Comparison of ENCODE assay signal across 24 mouse cellular contexts in genomic region chr14:118434842-118435241, GRCm38 (mm10).
DNase-seq lines count a peak whose midpoint lies in the region; ATAC-seq and TF ChIP-seq lines count a peak whose summit lies in the region.
"Had no signal": no experiment of that assay in that cellular context is flagged by ENCODE, and none has a peak within 500 bp of the region (broad histone marks: within the 10 kb centered on the region; RNA-seq: fewer than 3 reads in every experiment).

No protein-coding gene starts in this region.

- peak; percentile 5 for DNase-seq in forebrain, postnatal 0 days
- DNase-seq in midbrain, embryonic 10.5 days (ENCODE audit: low spot score), result no peak
- DNase-seq in midbrain, postnatal 0 days (ENCODE audit: low spot score), result no peak
- DNase-seq: adrenal gland, adult 8-10 months; adrenal gland, postnatal 14 days; adrenal gland, postnatal 36 days; B cell, adult 2 months; cerebellum, adult 11-12 months; cerebellum, adult 2 months; cerebellum, adult 9-10 months; cerebellum, postnatal 10 days; cerebellum, postnatal 25 days had no signal

- WGBS in forebrain, postnatal 0 days, result 69% methylated on average over 4 of the region's 4 CpGs
- 61% methylated on average over 4 of the region's 4 CpGs for WGBS in forebrain, embryonic 13.5 days
- 61% methylated on average over 4 of the region's 4 CpGs for WGBS in midbrain, embryonic 10.5 days
- WGBS in midbrain, embryonic 16.5 days, result 45% methylated on average over 4 of the region's 4 CpGs
- WGBS in midbrain, embryonic 12.5 days, result 47% methylated on average over 4 of the region's 4 CpGs
- 41% methylated on average over 4 of the region's 4 CpGs for WGBS in midbrain, postnatal 0 days

- no peaks in the 10 kb centered on the region for H3K4me1 ChIP-seq in forebrain, postnatal 0 days (ENCODE audit: insufficient read depth)
- peaks cover 21% of the 10 kb centered on the region for H3K4me1 ChIP-seq in forebrain, embryonic 13.5 days
- H3K4me1 ChIP-seq in midbrain, embryonic 10.5 days, result peaks cover 58% of the 10 kb centered on the region
- peaks cover 4% of the 10 kb centered on the region; the same call in 1 of the 2 replicates for H3K4me1 ChIP-seq in midbrain, embryonic 16.5 days (ENCODE audit: control insufficient read depth, insufficient read depth, low read length)
- H3K4me1 ChIP-seq in midbrain, embryonic 12.5 days, result peaks cover 32% of the 10 kb centered on the region; the same call in 1 of the 2 replicates
- H3K4me1 ChIP-seq in midbrain, postnatal 0 days (ENCODE audit: insufficient read depth, low read length), result no peaks in the 10 kb centered on the region; the same call in 1 of the 2 replicates

- peaks cover 39% of the 10 kb centered on the region; the same call in 1 of the 2 replicates for H3K27me3 ChIP-seq in forebrain, postnatal 0 days (ENCODE audit: insufficient read depth, low read length)
- H3K27me3 ChIP-seq in forebrain, embryonic 13.5 days, result peaks cover 71% of the 10 kb centered on the region
- peaks cover 74% of the 10 kb centered on the region for H3K27me3 ChIP-seq in midbrain, embryonic 10.5 days (ENCODE audit: low read depth, poor library complexity, severe bottlenecking)
- peaks cover 24% of the 10 kb centered on the region for H3K27me3 ChIP-seq in midbrain, embryonic 16.5 days (ENCODE audit: control insufficient read depth, insufficient read depth, low read depth, low read length)
- H3K27me3 ChIP-seq in midbrain, embryonic 12.5 days, result peaks cover 66% of the 10 kb centered on the region
- peaks cover 32% of the 10 kb centered on the region for H3K27me3 ChIP-seq in midbrain, postnatal 0 days (ENCODE audit: insufficient read depth, low read length)
- H3K27me3 ChIP-seq: CH12.LX had no signal

- no peak overlapping the region for H3K9ac ChIP-seq in forebrain, postnatal 0 days
- H3K9ac ChIP-seq in forebrain, embryonic 13.5 days, result no peak overlapping the region
- H3K9ac ChIP-seq in midbrain, embryonic 16.5 days (ENCODE audit: low read depth, low read length), result no peak overlapping the region
- no peak overlapping the region for H3K9ac ChIP-seq in midbrain, embryonic 12.5 days (replicated peaks)
- H3K9ac ChIP-seq in midbrain, postnatal 0 days (replicated peaks; ENCODE audit: low read length, poor library complexity, severe bottlenecking), result no peak overlapping the region
- H3K9ac ChIP-seq: embryonic facial prominence, embryonic 12.5 days had no signal

- no peak overlapping the region for H3K4me2 ChIP-seq in forebrain, postnatal 0 days (ENCODE audit: low read depth)
- no peak overlapping the region for H3K4me2 ChIP-seq in forebrain, embryonic 13.5 days
- no peak overlapping the region for H3K4me2 ChIP-seq in midbrain, embryonic 16.5 days (ENCODE audit: low read length)
- no peak overlapping the region; the same call in 1 of the 2 replicates for H3K4me2 ChIP-seq in midbrain, embryonic 12.5 days (replicated peaks)
- no peak overlapping the region for H3K4me2 ChIP-seq in midbrain, postnatal 0 days (ENCODE audit: low read depth, low read length, poor library complexity, severe bottlenecking)
- H3K4me2 ChIP-seq: embryonic facial prominence, embryonic 12.5 days had no signal

- H3K27ac ChIP-seq in forebrain, postnatal 0 days (ENCODE audit: low read depth, low read length), result no peak overlapping the region
- H3K27ac ChIP-seq in forebrain, embryonic 13.5 days, result no peak overlapping the region
- H3K27ac ChIP-seq in midbrain, embryonic 10.5 days (replicated peaks), result peak overlapping the region; percentile 67
- H3K27ac ChIP-seq in midbrain, embryonic 16.5 days (ENCODE audit: low read length), result no peak overlapping the region
- H3K27ac ChIP-seq in midbrain, embryonic 12.5 days (replicated peaks), result 0 out of 2 replicates have a peak overlapping the region, but pooled peaks have one; percentile 6
- no peak overlapping the region for H3K27ac ChIP-seq in midbrain, postnatal 0 days (ENCODE audit: low read depth, low read length)
- H3K27ac ChIP-seq: embryonic facial prominence, embryonic 10.5 days; embryonic facial prominence, embryonic 12.5 days had no signal

- no peak for ATAC-seq in forebrain, postnatal 0 days
- ATAC-seq in forebrain, embryonic 13.5 days, result no peak
- ATAC-seq in midbrain, embryonic 16.5 days, result no peak
- no peak for ATAC-seq in midbrain, embryonic 12.5 days (ENCODE audit: low FRiP score, low read depth)
- no peak for ATAC-seq in midbrain, postnatal 0 days (ENCODE audit: low FRiP score)
- ATAC-seq: activated CD4-positive, CD25-positive, alpha-beta regulatory T cell, adult 4 months; CD4-positive, CD25-positive, alpha-beta regulatory T cell, adult 4 months; forebrain, embryonic 14.5 days; forebrain, embryonic 16.5 days; Patski had no signal

- H3K9me3 ChIP-seq in forebrain, postnatal 0 days (ENCODE audit: low read length), result no peaks in the 10 kb centered on the region
- no peaks in the 10 kb centered on the region for H3K9me3 ChIP-seq in forebrain, embryonic 13.5 days (replicated peaks)
- H3K9me3 ChIP-seq in midbrain, embryonic 10.5 days (replicated peaks), result no peaks in the 10 kb centered on the region
- H3K9me3 ChIP-seq in midbrain, embryonic 16.5 days (replicated peaks; ENCODE audit: control insufficient read depth, low read length, poor library complexity, severe bottlenecking), result no peaks in the 10 kb centered on the region
- no peaks in the 10 kb centered on the region for H3K9me3 ChIP-seq in midbrain, embryonic 12.5 days
- no peaks in the 10 kb centered on the region for H3K9me3 ChIP-seq in midbrain, postnatal 0 days (ENCODE audit: low read length)
- H3K9me3 ChIP-seq: embryonic facial prominence, embryonic 10.5 days; embryonic facial prominence, embryonic 12.5 days; G1E had no signal

- H3K36me3 ChIP-seq in forebrain, postnatal 0 days (ENCODE audit: insufficient read depth), result no peaks in the 10 kb centered on the region
- H3K36me3 ChIP-seq in forebrain, embryonic 13.5 days (ENCODE audit: poor library complexity, severe bottlenecking), result no peaks in the 10 kb centered on the region
- H3K36me3 ChIP-seq in midbrain, embryonic 10.5 days, result no peaks in the 10 kb centered on the region
- no peaks in the 10 kb centered on the region for H3K36me3 ChIP-seq in midbrain, embryonic 16.5 days (ENCODE audit: control insufficient read depth, insufficient read depth, low read length)
- H3K36me3 ChIP-seq in midbrain, embryonic 12.5 days, result no peaks in the 10 kb centered on the region
- H3K36me3 ChIP-seq in midbrain, postnatal 0 days (ENCODE audit: insufficient read depth, low read length), result no peaks in the 10 kb centered on the region
- H3K36me3 ChIP-seq: embryonic facial prominence, embryonic 10.5 days; embryonic facial prominence, embryonic 12.5 days; G1E had no signal

- no peak overlapping the region for H3K4me3 ChIP-seq in forebrain, postnatal 0 days (ENCODE audit: low read depth, low read length)
- H3K4me3 ChIP-seq in forebrain, embryonic 13.5 days, result no peak overlapping the region
- no peak overlapping the region for H3K4me3 ChIP-seq in midbrain, embryonic 10.5 days
- H3K4me3 ChIP-seq in midbrain, embryonic 16.5 days (ENCODE audit: low read depth, low read length), result no peak overlapping the region
- H3K4me3 ChIP-seq in midbrain, embryonic 12.5 days, result no peak overlapping the region
- H3K4me3 ChIP-seq in midbrain, postnatal 0 days (ENCODE audit: low read depth, low read length), result no peak overlapping the region
- H3K4me3 ChIP-seq: embryonic facial prominence, embryonic 10.5 days; embryonic facial prominence, embryonic 12.5 days had no signal

- TF ChIP-seq CTCF in forebrain, postnatal 0 days (IDR thresholded peaks at IDR 0.05; ENCODE audit: low read depth), result no peak
- TF ChIP-seq CTCF in midbrain, postnatal 0 days (IDR thresholded peaks at IDR 0.05), result no peak

Comparison
In these comparisons a context has a peak if more than half of its experiments do, and no peak if none do; other contexts are left out.
1. H3K27ac ChIP-seq: peak in midbrain, embryonic 10.5 days (single experiment) and midbrain, embryonic 12.5 days (single experiment); none in forebrain, postnatal 0 days (single experiment), forebrain, embryonic 13.5 days (single experiment), midbrain, embryonic 16.5 days (single experiment) and midbrain, postnatal 0 days (single experiment).